Mouse (Mus musculus) monocyte, adult 2 months (primary cell): Measurements from ENCODE around the gene Gm43552.

Experiments used
- DNase-seq, 2 experiments: peaks; one replicate each; pipeline ENCODE4 v3.0.0; 2022; ENCODE audit warnings: low spot score in 2 of 2, low read depth in 1 of 2

Gene Gm43552

GRCm38 (mm10) chr5:65387008-65387867, 105.4 kb downstream of the Gm43552 start:
- DNase-seq = no peak

- no peak for DNase-seq
Measured at GRCm38 (mm10) chr5:65385704-65386103, 106.9 kb downstream of the Gm43552 start.
